Comparison of ENCODE assay signal across 8 mouse cellular contexts in the genomic region with DNA sequence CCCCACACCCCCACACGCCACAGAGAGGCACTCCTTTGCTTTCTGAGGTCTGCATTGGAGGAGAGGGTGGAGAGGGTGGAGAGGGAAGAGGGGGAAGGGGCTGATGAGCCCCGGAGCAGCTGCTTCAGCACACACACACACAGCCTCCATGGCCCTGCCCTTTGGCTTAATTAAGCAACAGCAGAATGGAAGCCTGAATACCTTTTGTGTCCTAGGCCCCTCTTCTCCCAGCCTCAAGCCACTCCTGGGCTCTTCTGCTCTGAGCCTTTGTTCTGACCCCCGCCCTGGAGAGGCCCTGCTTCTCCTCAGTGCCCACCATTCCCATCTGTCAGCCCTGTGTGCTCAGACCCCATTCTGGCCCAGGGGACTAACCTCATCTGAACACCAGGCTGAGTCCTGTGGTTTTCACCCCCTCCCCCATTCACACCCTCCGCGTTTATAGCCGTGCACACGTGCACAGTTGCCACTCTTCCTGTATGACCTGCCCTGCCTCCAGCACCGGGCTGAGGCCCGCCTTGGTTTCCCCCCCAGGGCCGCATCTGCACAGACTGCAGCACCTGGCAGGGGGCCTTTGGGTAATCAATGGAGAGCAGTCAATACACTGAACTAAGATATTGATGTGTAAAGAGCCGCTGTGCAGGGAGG.
DNase-seq lines count a peak whose midpoint lies in the region; ATAC-seq lines count a peak whose summit lies in the region.

No protein-coding gene starts in this region.

- H3K36me3 ChIP-seq in kidney, embryonic 14.5 days (ENCODE audit: control insufficient read depth, insufficient read depth, low read length), result no peaks in the 10 kb centered on the region
- peaks cover 47% of the 10 kb centered on the region for H3K36me3 ChIP-seq in forebrain, embryonic 10.5 days (replicated peaks)
- no peaks in the 10 kb centered on the region for H3K36me3 ChIP-seq in limb, embryonic 12.5 days
- H3K36me3 ChIP-seq in stomach, embryonic 14.5 days (ENCODE audit: control insufficient read depth, insufficient read depth, low read length), result no peaks in the 10 kb centered on the region

- peaks cover 28% of the 10 kb centered on the region for H3K27me3 ChIP-seq in kidney, embryonic 14.5 days (ENCODE audit: control insufficient read depth, insufficient read depth, low read length)
- H3K27me3 ChIP-seq in forebrain, embryonic 10.5 days (ENCODE audit: poor library complexity, severe bottlenecking), result peaks cover 63% of the 10 kb centered on the region
- H3K27me3 ChIP-seq in limb, embryonic 12.5 days, result 0 out of 2 replicates have a peak, but pooled peaks cover 12% of the 10 kb centered on the region
- no peaks in the 10 kb centered on the region for H3K27me3 ChIP-seq in stomach, embryonic 14.5 days (ENCODE audit: control insufficient read depth, insufficient read depth, low read length)

- no peak overlapping the region for H3K4me2 ChIP-seq in kidney, embryonic 14.5 days (replicated peaks; ENCODE audit: low read depth, low read length)
- peak overlapping the region; percentile 26; the same call in 1 of the 2 replicates for H3K4me2 ChIP-seq in limb, embryonic 12.5 days
- H3K4me2 ChIP-seq in stomach, embryonic 14.5 days (replicated peaks; ENCODE audit: low read depth, low read length), result no peak overlapping the region

- H3K9me3 ChIP-seq in kidney, embryonic 14.5 days (ENCODE audit: control insufficient read depth, low read length), result no peaks in the 10 kb centered on the region
- H3K9me3 ChIP-seq in forebrain, embryonic 10.5 days, result no peaks in the 10 kb centered on the region
- H3K9me3 ChIP-seq in limb, embryonic 12.5 days, result no peaks in the 10 kb centered on the region
- no peaks in the 10 kb centered on the region for H3K9me3 ChIP-seq in stomach, embryonic 14.5 days (ENCODE audit: control insufficient read depth, low read depth, low read length)

- ATAC-seq in kidney, embryonic 14.5 days (ENCODE audit: low FRiP score, low TSS enrichment), result peak; percentile 53
- peak; percentile 75 for ATAC-seq in limb, embryonic 12.5 days (ENCODE audit: insufficient number of reproducible peaks, insufficient read depth, low FRiP score, low TSS enrichment, low read depth)
- 0 out of 2 replicates have a peak, but pooled peaks have one; percentile 35 for ATAC-seq in stomach, embryonic 14.5 days (ENCODE audit: insufficient number of reproducible peaks, insufficient read depth, low FRiP score, low read depth)

- H3K27ac ChIP-seq in kidney, embryonic 14.5 days (ENCODE audit: low read depth, low read length), result no peak overlapping the region
- peak overlapping the region; percentile 85 for H3K27ac ChIP-seq in forebrain, embryonic 10.5 days
- 0 out of 2 replicates have a peak overlapping the region, but pooled peaks have one; percentile 41 for H3K27ac ChIP-seq in limb, embryonic 12.5 days
- H3K27ac ChIP-seq in stomach, embryonic 14.5 days (ENCODE audit: low read length), result no peak overlapping the region

- H3K4me1 ChIP-seq in kidney, embryonic 14.5 days (ENCODE audit: control insufficient read depth, insufficient read depth, low read length), result no peaks in the 10 kb centered on the region
- peaks cover 100% of the 10 kb centered on the region for H3K4me1 ChIP-seq in forebrain, embryonic 10.5 days
- peaks cover 33% of the 10 kb centered on the region for H3K4me1 ChIP-seq in limb, embryonic 12.5 days (replicated peaks)
- no peaks in the 10 kb centered on the region; the same call in 1 of the 2 replicates for H3K4me1 ChIP-seq in stomach, embryonic 14.5 days (ENCODE audit: control insufficient read depth, insufficient read depth, low read length)

- H3K9ac ChIP-seq in kidney, embryonic 14.5 days (ENCODE audit: low read depth, low read length), result no peak overlapping the region
- H3K9ac ChIP-seq in limb, embryonic 12.5 days (replicated peaks), result 0 out of 2 replicates have a peak overlapping the region, but pooled peaks have one; percentile 8
- no peak overlapping the region for H3K9ac ChIP-seq in stomach, embryonic 14.5 days (replicated peaks; ENCODE audit: low read depth, low read length)

- WGBS in kidney, embryonic 14.5 days, result 21% methylated on average over 11 of the region's 11 CpGs
- 4% methylated on average over 11 of the region's 11 CpGs for WGBS in forebrain, embryonic 10.5 days
- WGBS in limb, embryonic 12.5 days, result 12% methylated on average over 11 of the region's 11 CpGs
- WGBS in stomach, embryonic 14.5 days, result 39% methylated on average over 11 of the region's 11 CpGs

- DNase-seq in kidney, adult 8-10 months, result no peak
- DNase-seq in forebrain, embryonic 10.5 days (ENCODE audit: extremely low spot score, low spot score), result peak; percentile 77
- no peak for DNase-seq in urinary bladder, postnatal 36 days (ENCODE audit: low spot score in 2 of 2)
- no peak for DNase-seq in urinary bladder, adult 2 months (ENCODE audit: low spot score)
- no peak for DNase-seq in spleen, postnatal 4 days (ENCODE audit: low spot score in 2 of 2)

- no peak overlapping the region for H3K4me3 ChIP-seq in kidney, embryonic 14.5 days (ENCODE audit: low read length)
- peak overlapping the region; percentile 34 for H3K4me3 ChIP-seq in forebrain, embryonic 10.5 days
- no peak overlapping the region for H3K4me3 ChIP-seq in limb, embryonic 12.5 days (replicated peaks)
- no peak overlapping the region for H3K4me3 ChIP-seq in stomach, embryonic 14.5 days (ENCODE audit: low read depth, low read length)

Comparison
In these comparisons a context has a peak if more than half of its experiments do, and no peak if none do; other contexts are left out.
1. H3K27ac ChIP-seq: peak in forebrain, embryonic 10.5 days (single experiment) and limb, embryonic 12.5 days (single experiment); none in kidney, embryonic 14.5 days (single experiment) and stomach, embryonic 14.5 days (single experiment).
2. Peak in every context shown above with its lines, with median percentiles within 50 percentile points of each other: ATAC-seq.